Mouse (Mus musculus): ENCODE measurements around the gene Rfpl4. TPM values are rescaled to one million over a fixed set of nuclear protein-coding genes. Genes with fewer than 3 reads are reported as not detected.

Rfpl4 gene
- polyA plus RNA-seq, 1 experiment from 2014 or later: not detected

GRCm38 (mm10) chr7:5076931-5077330 lies 39.8 kb downstream of the Rfpl4 start:
- Histone ChIP-seq H3K36me3 (ENCODE audit: control insufficient read depth, insufficient read depth, low read length) (peaks cover 24% of the 10 kb centered on the region), H3K9ac (ENCODE audit: low read length) (no peak overlapping the region), H3K4me3 (ENCODE audit: low read depth, low read length) (no peak overlapping the region), H3K27ac (replicated peaks; ENCODE audit: low read depth, low read length) (no peak overlapping the region), H3K9me3 (ENCODE audit: control insufficient read depth, low read length) (no peaks in the 10 kb centered on the region), H3K4me1 (ENCODE audit: control insufficient read depth, insufficient read depth, low read length) (no peaks in the 10 kb centered on the region), H3K27me3 (ENCODE audit: control insufficient read depth, insufficient read depth, low read length) (no peaks in the 10 kb centered on the region), H3K4me2 (ENCODE audit: low read depth, severe bottlenecking) (no peak overlapping the region)
- no peak for ATAC-seq (ENCODE audit: insufficient number of reproducible peaks, low FRiP score, low TSS enrichment, low read depth)
- WGBS: 84% methylated on average over 2 of the region's 2 CpGs
- DNase-seq (ENCODE audit: low spot score): no peak

GRCm38 (mm10) chr7:5074984-5075383 lies 41.8 kb downstream of the Rfpl4 start:
- no peak for DNase-seq (ENCODE audit: low spot score)
- H3K36me3 ChIP-seq (ENCODE audit: control insufficient read depth, insufficient read depth, low read length): peaks cover 32% of the 10 kb centered on the region
- H3K27ac ChIP-seq (replicated peaks; ENCODE audit: low read depth, low read length): no peak overlapping the region
- no peak overlapping the region for H3K4me3 ChIP-seq (ENCODE audit: low read depth, low read length)
- ATAC-seq (ENCODE audit: insufficient number of reproducible peaks, low FRiP score, low TSS enrichment, low read depth): no peak
- H3K27me3 ChIP-seq (ENCODE audit: control insufficient read depth, insufficient read depth, low read length): no peaks in the 10 kb centered on the region
- 97% methylated on average over 5 of the region's 5 CpGs for WGBS
- H3K9ac ChIP-seq (ENCODE audit: low read length): no peak overlapping the region
- H3K4me2 ChIP-seq (ENCODE audit: low read depth, severe bottlenecking): no peak overlapping the region
- no peaks in the 10 kb centered on the region for H3K9me3 ChIP-seq (ENCODE audit: control insufficient read depth, low read length)
- H3K4me1 ChIP-seq (ENCODE audit: control insufficient read depth, insufficient read depth, low read length): no peaks in the 10 kb centered on the region

- H3K9ac ChIP-seq (ENCODE audit: low read length): no peak overlapping the region
- no peak overlapping the region for H3K27ac ChIP-seq (replicated peaks; ENCODE audit: low read depth, low read length)
- ATAC-seq (ENCODE audit: insufficient number of reproducible peaks, low FRiP score, low TSS enrichment, low read depth) (no peak), DNase-seq (ENCODE audit: low spot score) (no peak)
- peaks cover 30% of the 10 kb centered on the region for H3K36me3 ChIP-seq (ENCODE audit: control insufficient read depth, insufficient read depth, low read length)
- no peak overlapping the region for H3K4me2 ChIP-seq (ENCODE audit: low read depth, severe bottlenecking)
- no peaks in the 10 kb centered on the region for H3K9me3 ChIP-seq (ENCODE audit: control insufficient read depth, low read length)
- H3K4me3 ChIP-seq (ENCODE audit: low read depth, low read length): no peak overlapping the region
- no peaks in the 10 kb centered on the region for H3K27me3 ChIP-seq (ENCODE audit: control insufficient read depth, insufficient read depth, low read length)
- WGBS: 96% methylated on average over 1 of the region's 1 CpGs
- no peaks in the 10 kb centered on the region for H3K4me1 ChIP-seq (ENCODE audit: control insufficient read depth, insufficient read depth, low read length)
Measured at GRCm38 (mm10) chr7:5073586-5073985, 43.2 kb downstream of the Rfpl4 start.

GRCm38 (mm10) chr7:5064886-5065285 lies 51.9 kb downstream of the Rfpl4 start:
- WGBS: 96% methylated on average over 6 of the region's 6 CpGs
- ATAC-seq (ENCODE audit: insufficient number of reproducible peaks, low FRiP score, low TSS enrichment, low read depth): no peak
- Histone ChIP-seq H3K36me3 (ENCODE audit: control insufficient read depth, insufficient read depth, low read length) (peaks cover 15% of the 10 kb centered on the region), H3K9ac (ENCODE audit: low read length) (no peak overlapping the region), H3K4me2 (ENCODE audit: low read depth, severe bottlenecking) (no peak overlapping the region), H3K27me3 (ENCODE audit: control insufficient read depth, insufficient read depth, low read length) (no peaks in the 10 kb centered on the region), H3K27ac (replicated peaks; ENCODE audit: low read depth, low read length) (no peak overlapping the region), H3K4me3 (ENCODE audit: low read depth, low read length) (no peak overlapping the region), H3K9me3 (ENCODE audit: control insufficient read depth, low read length) (no peaks in the 10 kb centered on the region), H3K4me1 (ENCODE audit: control insufficient read depth, insufficient read depth, low read length) (peaks cover 7% of the 10 kb centered on the region)
- no peak for DNase-seq (ENCODE audit: low spot score)

- Histone ChIP-seq H3K27me3 (ENCODE audit: control insufficient read depth, insufficient read depth, low read length) (peaks cover 7% of the 10 kb centered on the region), H3K4me1 (ENCODE audit: control insufficient read depth, insufficient read depth, low read length) (peaks cover 8% of the 10 kb centered on the region), H3K36me3 (ENCODE audit: control insufficient read depth, insufficient read depth, low read length) (peaks cover 5% of the 10 kb centered on the region; the same call in 1 of the 2 replicates), H3K27ac (replicated peaks; ENCODE audit: low read depth, low read length) (peak overlapping the region; percentile 95), H3K4me3 (ENCODE audit: low read depth, low read length) (peak overlapping the region; percentile 72), H3K4me2 (ENCODE audit: low read depth, severe bottlenecking) (peak overlapping the region; percentile 98), H3K9me3 (ENCODE audit: control insufficient read depth, low read length) (peaks cover 1% of the 10 kb centered on the region; the same call in 1 of the 2 replicates), H3K9ac (ENCODE audit: low read length) (peak overlapping the region; percentile 76)
- DNase-seq (ENCODE audit: low spot score) (peak; percentile 85), ATAC-seq (ENCODE audit: insufficient number of reproducible peaks, low FRiP score, low TSS enrichment, low read depth) (peak; percentile 23)
- WGBS: under 1% methylated on average over 42 of the region's 51 CpGs
Measured at GRCm38 (mm10) chr7:5062360-5063001, 54.3 kb downstream of the Rfpl4 start.

- Histone ChIP-seq H3K9ac (ENCODE audit: low read length) (peak within 1 kb of the TSS; percentile 85), H3K4me3 (ENCODE audit: low read depth, low read length) (peak within 1 kb of the TSS; percentile 72), H3K36me3 (ENCODE audit: control insufficient read depth, insufficient read depth, low read length) (peaks cover 3% of the 10 kb centered on the region; the same call in 1 of the 2 replicates), H3K9me3 (ENCODE audit: control insufficient read depth, low read length) (peaks cover 5% of the 10 kb centered on the region; the same call in 1 of the 2 replicates), H3K4me1 (ENCODE audit: control insufficient read depth, insufficient read depth, low read length) (peaks cover 8% of the 10 kb centered on the region), H3K27ac (replicated peaks; ENCODE audit: low read depth, low read length) (peak within 1 kb of the TSS; percentile 95), H3K4me2 (ENCODE audit: low read depth, severe bottlenecking) (peak within 1 kb of the TSS; percentile 98), H3K27me3 (ENCODE audit: control insufficient read depth, insufficient read depth, low read length) (peaks cover 13% of the 10 kb centered on the region)
- ATAC-seq (ENCODE audit: insufficient number of reproducible peaks, low FRiP score, low TSS enrichment, low read depth) (peak; percentile 68), DNase-seq (ENCODE audit: low spot score) (peak; percentile 94)
- WGBS: under 1% methylated on average over 62 of the region's 65 CpGs
Measured at GRCm38 (mm10) chr7:5061774-5062359, 54.9 kb downstream of the Rfpl4 start, which contains the start of gene U2af2. U2af2 (plus strand) TSS chr7:5062143.

- WGBS: under 1% methylated on average over 60 of the region's 60 CpGs
- ATAC-seq (ENCODE audit: insufficient number of reproducible peaks, low FRiP score, low TSS enrichment, low read depth): peak; percentile 85
Measured at GRCm38 (mm10) chr7:5060944-5061773, 55.6 kb downstream of the Rfpl4 start.

GRCm38 (mm10) chr7:5060239-5060731 lies 56.5 kb downstream of the Rfpl4 start:
- peaks cover 8% of the 10 kb centered on the region for H3K4me1 ChIP-seq (ENCODE audit: control insufficient read depth, insufficient read depth, low read length)
- peaks cover 28% of the 10 kb centered on the region for H3K27me3 ChIP-seq (ENCODE audit: control insufficient read depth, insufficient read depth, low read length)
- H3K4me2 ChIP-seq (ENCODE audit: low read depth, severe bottlenecking): peak overlapping the region; percentile 98
- H3K27ac ChIP-seq (replicated peaks; ENCODE audit: low read depth, low read length): peak overlapping the region; percentile 95
- peaks cover 5% of the 10 kb centered on the region; the same call in 1 of the 2 replicates for H3K9me3 ChIP-seq (ENCODE audit: control insufficient read depth, low read length)
- H3K4me3 ChIP-seq (ENCODE audit: low read depth, low read length): peak overlapping the region; percentile 72
- 2% methylated on average over 27 of the region's 27 CpGs for WGBS
- H3K9ac ChIP-seq (ENCODE audit: low read length): peak overlapping the region; percentile 85
- DNase-seq (ENCODE audit: low spot score) (peak; percentile 85), ATAC-seq (ENCODE audit: insufficient number of reproducible peaks, low FRiP score, low TSS enrichment, low read depth) (peak; percentile 2; the same call in 1 of the 2 replicates)
- no peaks in the 10 kb centered on the region; the same call in 1 of the 2 replicates for H3K36me3 ChIP-seq (ENCODE audit: control insufficient read depth, insufficient read depth, low read length)

More at GRCm38 (mm10) chr7:5060944-5061773, 55.6 kb downstream of the Rfpl4 start:
- H3K4me1 ChIP-seq (ENCODE audit: control insufficient read depth, insufficient read depth, low read length): peaks cover 8% of the 10 kb centered on the region
- H3K27me3 ChIP-seq (ENCODE audit: control insufficient read depth, insufficient read depth, low read length): peaks cover 19% of the 10 kb centered on the region
- H3K36me3 ChIP-seq (ENCODE audit: control insufficient read depth, insufficient read depth, low read length): peaks cover 3% of the 10 kb centered on the region; the same call in 1 of the 2 replicates
- peak overlapping the region; percentile 98 for H3K4me2 ChIP-seq (ENCODE audit: low read depth, severe bottlenecking)
- peak overlapping the region; percentile 95 for H3K27ac ChIP-seq (replicated peaks; ENCODE audit: low read depth, low read length)
- peak overlapping the region; percentile 72 for H3K4me3 ChIP-seq (ENCODE audit: low read depth, low read length)
- peaks cover 5% of the 10 kb centered on the region; the same call in 1 of the 2 replicates for H3K9me3 ChIP-seq (ENCODE audit: control insufficient read depth, low read length)
- peak overlapping the region; percentile 85 for H3K9ac ChIP-seq (ENCODE audit: low read length)
- peak; percentile 97 for DNase-seq (ENCODE audit: low spot score)
